Mouse (Mus musculus): ENCODE measurements around the gene Ap3b1.
"Not testable (repeated sequence)": the region's sequence is repeated elsewhere in the genome, so short reads cannot be mapped to it uniquely, and the experiment has no call there.

Gene Ap3b1

GRCm38 (mm10) chr13:94358401-94359265 is at the start of gene Ap3b1:
Ap3b1 (plus strand) TSS chr13:94358960.
- DNase-seq (ENCODE audit: low read depth) = peak; percentile 88

- DNase-seq (ENCODE audit: low read depth) = not testable (repeated sequence)
Observed at GRCm38 (mm10) chr13:94312812-94313211, 45.9 kb upstream of the Ap3b1 start.

- no peak for DNase-seq (ENCODE audit: low read depth)
Observed at GRCm38 (mm10) chr13:94316975-94317511, 41.7 kb upstream of the Ap3b1 start.

GRCm38 (mm10) chr13:94321094-94321792 is 37.5 kb upstream of the Ap3b1 start:
- no peak for DNase-seq (ENCODE audit: low read depth)

- DNase-seq (ENCODE audit: low read depth) = no peak
Observed at GRCm38 (mm10) chr13:94322475-94322874, 36.3 kb upstream of the Ap3b1 start.

GRCm38 (mm10) chr13:94328063-94328462 is 30.7 kb upstream of the Ap3b1 start:
- DNase-seq (ENCODE audit: low read depth) = peak; percentile 5

- not testable (repeated sequence) for DNase-seq (ENCODE audit: low read depth)
Observed at GRCm38 (mm10) chr13:94329005-94329404, 29.8 kb upstream of the Ap3b1 start.

- DNase-seq (ENCODE audit: low read depth) = no peak
Observed at GRCm38 (mm10) chr13:94330392-94330979, 28.3 kb upstream of the Ap3b1 start.

- no peak for DNase-seq (ENCODE audit: low read depth)
Observed at GRCm38 (mm10) chr13:94338357-94338756, 20.4 kb upstream of the Ap3b1 start.

GRCm38 (mm10) chr13:94343192-94343591 is 15.6 kb upstream of the Ap3b1 start:
- DNase-seq (ENCODE audit: low read depth) = no peak

- DNase-seq (ENCODE audit: low read depth) = not testable (repeated sequence)
Observed at GRCm38 (mm10) chr13:94344600-94344999, 14.2 kb upstream of the Ap3b1 start.

GRCm38 (mm10) chr13:94354584-94354983 is 4.2 kb upstream of the Ap3b1 start:
- no peak for DNase-seq (ENCODE audit: low read depth)

- DNase-seq (ENCODE audit: low read depth) = no peak
Observed at GRCm38 (mm10) chr13:94358101-94358400, 709 bp upstream of the Ap3b1 start.

GRCm38 (mm10) chr13:94359282-94359920 is 641 bp downstream of the Ap3b1 start:
- DNase-seq (ENCODE audit: low read depth) = peak; percentile 20

GRCm38 (mm10) chr13:94361013-94361580 is 2.3 kb downstream of the Ap3b1 start:
- not testable (repeated sequence) for DNase-seq (ENCODE audit: low read depth)

- DNase-seq (ENCODE audit: low read depth) = no peak
Observed at GRCm38 (mm10) chr13:94364336-94364735, 5.6 kb downstream of the Ap3b1 start.

GRCm38 (mm10) chr13:94365108-94365907 is 6.5 kb downstream of the Ap3b1 start:
- DNase-seq (ENCODE audit: low read depth) = no peak

GRCm38 (mm10) chr13:94367869-94368268 is 9.1 kb downstream of the Ap3b1 start:
- DNase-seq (ENCODE audit: low read depth) = no peak

- DNase-seq (ENCODE audit: low read depth) = no peak
Observed at GRCm38 (mm10) chr13:94370521-94370920, 11.8 kb downstream of the Ap3b1 start.

GRCm38 (mm10) chr13:94372066-94372465 is 13.3 kb downstream of the Ap3b1 start:
- no peak for DNase-seq (ENCODE audit: low read depth)

- no peak for DNase-seq (ENCODE audit: low read depth)
Observed at GRCm38 (mm10) chr13:94374131-94374530, 15.4 kb downstream of the Ap3b1 start.
